Mouse (Mus musculus): ENCODE results near the gene Fbxl3.

Fbxl3 gene

GRCm38 (mm10) chr14:103079209-103079977 is 20.0 kb downstream of the Fbxl3 start:
- no peak for DNase-seq

GRCm38 (mm10) chr14:103078006-103078912 is 21.1 kb downstream of the Fbxl3 start:
- DNase-seq: no peak

GRCm38 (mm10) chr14:103077272-103078005 is 21.9 kb downstream of the Fbxl3 start:
- no peak for DNase-seq

DNA sequence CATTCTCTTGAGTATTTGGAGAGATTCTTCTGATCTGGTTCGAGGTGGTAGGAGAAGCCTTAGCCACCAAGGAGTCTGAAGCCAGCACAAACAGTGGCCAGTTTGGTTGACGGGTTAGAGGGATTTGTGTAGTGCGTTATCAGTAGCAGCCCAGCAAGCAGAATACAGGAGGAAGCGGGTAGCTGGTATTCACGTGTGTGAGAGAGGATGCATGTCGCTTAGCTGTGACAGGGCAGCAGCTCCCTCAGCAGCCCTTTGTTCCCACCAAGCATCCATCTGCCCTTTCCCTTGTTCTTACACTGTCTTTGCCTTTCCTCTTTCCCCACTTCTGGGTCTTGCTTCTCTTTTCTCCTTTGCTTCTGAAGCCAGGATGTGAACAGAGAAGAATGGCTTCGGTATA is 24.2 kb downstream of the Fbxl3 start:
- no peak for DNase-seq

GRCm38 (mm10) chr14:103073825-103074224 is 25.5 kb downstream of the Fbxl3 start:
- DNase-seq: no peak

GRCm38 (mm10) chr14:103072731-103073130 is 26.6 kb downstream of the Fbxl3 start:
- no peak for DNase-seq

GRCm38 (mm10) chr14:103071471-103071870 is 27.9 kb downstream of the Fbxl3 start:
- DNase-seq: no peak

DNA sequence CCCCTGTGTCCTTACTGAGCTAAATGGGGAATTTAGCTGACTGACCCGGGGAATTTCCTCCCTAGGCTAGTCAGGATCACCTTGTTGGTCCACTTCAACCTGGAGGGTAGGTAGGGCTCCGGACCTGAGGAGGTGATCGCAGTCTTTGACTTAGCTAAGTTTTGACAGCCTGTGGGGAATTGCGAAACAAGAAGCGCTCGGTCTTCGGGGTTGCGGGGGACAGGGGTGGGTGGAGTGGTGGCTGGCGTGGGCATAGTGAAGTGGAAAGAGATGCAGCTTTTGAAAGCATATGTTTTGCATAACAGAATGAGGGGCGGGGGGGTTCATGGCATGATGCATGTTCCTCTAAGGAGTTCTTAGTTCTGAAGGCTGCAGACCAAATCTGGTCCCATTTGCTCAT is 28.6 kb downstream of the Fbxl3 start:
- peak; percentile 6 for DNase-seq

- peak; percentile 82 for DNase-seq
Measured at GRCm38 (mm10) chr14:103069864-103070611, 29.3 kb downstream of the Fbxl3 start, which contains the start of gene Cln5. Cln5 (plus strand) TSS chr14:103070216.

DNA sequence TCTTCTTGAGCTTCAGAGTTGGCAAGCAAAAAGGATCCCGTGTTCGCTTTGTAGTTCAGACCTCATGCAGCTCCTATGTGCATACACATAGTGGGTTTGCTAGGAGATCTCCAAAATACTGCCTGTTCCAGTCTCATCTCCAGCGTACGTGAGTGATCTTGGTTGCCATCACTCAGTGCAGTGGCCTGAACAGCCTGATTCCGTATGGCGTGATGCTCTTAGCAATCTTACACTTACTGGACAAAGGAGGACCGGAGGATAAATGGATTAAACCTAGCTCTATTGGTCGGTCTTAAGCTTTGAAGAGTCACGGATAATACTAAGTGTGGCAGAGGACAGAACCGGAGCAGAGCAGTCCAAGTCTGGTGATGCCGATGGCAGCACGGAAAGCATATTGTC is 29.9 kb downstream of the Fbxl3 start:
- no peak for DNase-seq

GRCm38 (mm10) chr14:103065294-103066167 is 33.8 kb downstream of the Fbxl3 start:
- peak; percentile 75 for DNase-seq

DNA sequence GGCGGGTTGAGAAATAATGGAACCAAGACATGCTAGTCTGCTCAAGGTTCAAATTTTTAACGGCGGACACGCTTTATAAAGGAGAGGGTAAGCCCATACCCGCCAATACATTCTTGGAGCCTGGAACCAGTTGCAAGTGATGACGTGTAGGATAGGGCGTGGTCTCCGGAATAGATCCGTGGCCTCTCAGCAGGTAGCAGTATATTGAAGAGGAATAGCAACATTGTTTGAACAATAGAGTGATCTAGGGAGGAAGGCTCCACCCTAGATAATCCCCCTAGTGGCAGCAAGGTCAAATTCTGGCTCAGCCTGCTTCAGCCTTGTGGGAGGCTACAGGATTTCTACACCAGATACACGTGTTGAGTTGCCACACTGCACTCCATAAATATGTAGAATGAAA is 39.9 kb downstream of the Fbxl3 start:
- no peak for DNase-seq

DNA sequence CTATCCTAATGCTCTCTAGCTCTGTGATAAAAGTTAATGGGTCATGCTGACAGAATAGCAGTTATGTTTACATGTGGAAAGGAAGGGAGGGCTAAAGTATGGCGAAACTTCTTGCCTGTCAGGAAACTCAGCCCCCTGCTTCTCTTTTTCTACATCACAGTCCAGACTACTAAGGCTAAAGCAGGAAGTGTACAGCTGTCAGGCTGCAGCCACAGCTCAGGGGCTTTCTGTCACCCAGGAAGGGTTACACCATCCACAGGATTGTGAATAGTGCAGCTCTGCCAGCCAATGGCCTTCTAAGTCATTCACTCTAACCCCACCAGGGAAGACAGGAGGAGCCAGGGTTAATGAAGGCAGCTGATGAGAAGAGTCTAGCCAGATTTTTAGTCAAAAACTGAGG is 40.4 kb downstream of the Fbxl3 start:
- DNase-seq: no peak

GRCm38 (mm10) chr14:103056601-103057000 is 42.8 kb downstream of the Fbxl3 start:
- DNase-seq: no peak

- no peak for DNase-seq
Measured at GRCm38 (mm10) chr14:103054731-103055130, 44.6 kb downstream of the Fbxl3 start.

GRCm38 (mm10) chr14:103051159-103051769 is 48.1 kb downstream of the Fbxl3 start:
- peak; percentile 72 for DNase-seq

- DNase-seq: no peak
Measured at GRCm38 (mm10) chr14:103048292-103049086, 50.9 kb downstream of the Fbxl3 start.

GRCm38 (mm10) chr14:103046677-103047076 is 52.7 kb downstream of the Fbxl3 start, which contains the start of gene Acod1:
Acod1 (plus strand) TSS chr14:103046977.
- no peak for DNase-seq

GRCm38 (mm10) chr14:103037016-103037415 is 62.4 kb downstream of the Fbxl3 start:
- no peak for DNase-seq

DNA sequence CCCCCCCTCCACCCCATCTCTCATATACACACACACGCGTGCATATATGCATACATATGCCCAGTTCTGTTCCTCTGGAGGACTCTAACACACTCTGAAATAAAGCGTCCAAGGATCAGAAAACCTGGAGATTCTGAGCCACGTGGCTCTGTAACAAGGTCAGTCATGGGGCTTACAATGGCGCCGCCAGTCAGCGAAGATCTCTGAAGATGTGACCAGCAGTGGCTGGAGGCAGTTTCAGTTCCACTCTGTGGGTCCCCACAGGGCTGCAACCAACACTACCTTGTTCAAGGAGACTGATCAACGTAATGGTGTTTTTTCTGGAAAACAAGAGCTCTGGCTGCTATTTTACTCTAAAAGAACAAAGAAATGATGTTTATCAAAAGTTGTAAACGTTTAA is 65.3 kb downstream of the Fbxl3 start:
- no peak for DNase-seq

Data from right cerebral cortex, postnatal 4 days (tissue).